Mouse (Mus musculus) stomach, postnatal 0 days (tissue): ENCODE measurements around the gene Dennd2d. TPM values are rescaled to one million over a fixed set of nuclear protein-coding genes. Genes with fewer than 3 reads are reported as not detected.
A peak's percentile ranks its signal among the peaks of the same experiment; 100 is the strongest.

Experiments used
- ATAC-seq: fragments of 200-750 bp; cut with Nextera tagmentation; 2 replicates; pipeline ENCODE4 v1.8.0; 2017; ENCODE audit not compliant: low FRiP score, low TSS enrichment
- DNase-seq: peaks from one replicate; pipeline ENCODE4 v3.0.0-alpha.2; 2016; ENCODE audit warnings: low spot score
- H3K27ac ChIP-seq: fragments of 300-500 bp; sonication (generic); replicated peaks from 2 replicates; pipeline ENCODE4 v1.5.1; 2014; ENCODE audit warnings: mild to moderate bottlenecking, control low read depth
- H3K27me3 ChIP-seq: fragments of 300-500 bp; sonication (generic); 2 replicates; pipeline ENCODE4 v1.6.1; 2014; ENCODE audit warnings: low read length; ENCODE audit not compliant: control insufficient read depth, insufficient read depth
- H3K36me3 ChIP-seq: fragments of 300-500 bp; sonication (generic); 2 replicates; pipeline ENCODE4 v1.6.1; 2014; ENCODE audit warnings: low read length, mixed read lengths; ENCODE audit not compliant: control insufficient read depth, insufficient read depth
- H3K4me1 ChIP-seq: fragments of 300-500 bp; sonication (generic); replicated peaks from 2 replicates; pipeline ENCODE4 v1.6.1; 2014; ENCODE audit warnings: antibody characterized with exemption; ENCODE audit not compliant: control insufficient read depth, insufficient read depth
- H3K4me2 ChIP-seq: fragments of 300-500 bp; sonication (generic); replicated peaks from 2 replicates; pipeline ENCODE4 v1.6.1; 2014; ENCODE audit warnings: low read depth, mild to moderate bottlenecking, control low read depth, moderate library complexity
- H3K4me3 ChIP-seq: fragments of 300-500 bp; sonication (generic); 2 replicates; pipeline ENCODE4 v1.5.1; 2014; ENCODE audit warnings: low read depth, low read length, control low read depth
- H3K9ac ChIP-seq: fragments of 300-500 bp; sonication (generic); 2 replicates; pipeline ENCODE4 v1.6.1; 2014; ENCODE audit warnings: mild to moderate bottlenecking, low read length, control low read depth, mixed read lengths
- H3K9me3 ChIP-seq: fragments of 300-500 bp; sonication (generic); 2 replicates; pipeline ENCODE4 v1.6.1; 2016; ENCODE audit warnings: low read length; ENCODE audit not compliant: control insufficient read depth
- CTCF ChIP-seq: IDR thresholded peaks from 2 replicates; pipeline ENCODE4 v1.5.1; 2016; ENCODE audit warnings: antibody characterized with exemption, low read depth, mild to moderate bottlenecking, moderate library complexity
- EP300 ChIP-seq: optimal IDR thresholded peaks from 2 replicates; pipeline ENCODE3; 2016; ENCODE audit warnings: antibody characterized with exemption
- WGBS: fragments of 180-500 bp; shearing (Covaris S2); extraction: QIAGEN DNeasy Blood & Tissue Kit; methylation state at CpG from one replicate; pipeline ENCODE4 v1.1.7; 2014; 5-methylcytosine and 5-hydroxymethylcytosine counted together
- polyA plus RNA-seq: library from polyadenylated mRNA; unstranded; fragments of >200 nt; fragmentation: Nextera tagmentation; extraction: Ambion mirVana; gene quantifications from 2 replicates; pipeline ENCODE4 v1.2.1, GENCODE M21; 2015

The Dennd2d gene
- polyA plus RNA-seq, 1 experiment from 2014 or later, result 27.7 TPM

DNA sequence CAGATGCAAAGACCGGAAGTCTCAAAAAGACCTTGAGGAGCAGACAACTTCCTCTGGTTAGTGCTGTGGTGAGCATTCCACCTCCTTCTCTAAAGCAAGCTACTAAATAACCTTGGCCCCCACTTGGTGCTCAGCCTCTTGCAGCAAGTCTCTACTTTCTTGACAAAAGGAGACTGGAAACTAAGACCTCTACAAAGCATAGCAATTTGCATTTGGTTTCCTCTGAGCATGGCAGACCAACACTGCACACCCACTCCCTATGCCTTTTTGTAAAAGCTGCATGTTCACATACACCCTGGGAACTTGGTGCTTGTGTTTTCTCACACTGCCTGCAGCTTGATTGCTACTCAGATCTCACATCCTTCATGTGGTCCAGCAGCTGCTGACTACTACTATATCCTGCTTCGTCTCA is 20.1 kb upstream of the Dennd2d start:
- Histone ChIP-seq H3K4me3 (no peak overlapping the region), H3K27me3 (no peaks in the 10 kb centered on the region), H3K4me2 (no peak overlapping the region), H3K36me3 (no peaks in the 10 kb centered on the region), H3K9me3 (no peaks in the 10 kb centered on the region), H3K4me1 (no peaks in the 10 kb centered on the region), H3K9ac (no peak overlapping the region), H3K27ac (no peak overlapping the region)
- TF ChIP-seq EP300, result no peak
- TF ChIP-seq CTCF, result no peak
- DNase-seq (no peak), ATAC-seq (no peak)
- WGBS, result 73% methylated on average over 2 of the region's 2 CpGs

- no peak for DNase-seq
- no peak overlapping the region for H3K27ac ChIP-seq
- WGBS, result 51% methylated on average over 3 of the region's 3 CpGs
- H3K4me2 ChIP-seq, result no peak overlapping the region
- H3K36me3 ChIP-seq, result no peaks in the 10 kb centered on the region
- no peaks in the 10 kb centered on the region for H3K27me3 ChIP-seq
- TF ChIP-seq EP300 (no peak), CTCF (no peak)
- no peaks in the 10 kb centered on the region for H3K4me1 ChIP-seq
- H3K4me3 ChIP-seq, result no peak overlapping the region
- no peak for ATAC-seq
- no peak overlapping the region for H3K9ac ChIP-seq
- no peaks in the 10 kb centered on the region for H3K9me3 ChIP-seq
These were observed 19.7 kb upstream of the Dennd2d start for GRCm38 (mm10) chr3:106462493-106462892.

- Histone ChIP-seq H3K27me3 (no peaks in the 10 kb centered on the region), H3K9me3 (no peaks in the 10 kb centered on the region), H3K27ac (no peak overlapping the region), H3K4me3 (no peak overlapping the region), H3K4me2 (no peak overlapping the region), H3K4me1 (no peaks in the 10 kb centered on the region), H3K9ac (no peak overlapping the region), H3K36me3 (no peaks in the 10 kb centered on the region)
- no peak for DNase-seq
- ATAC-seq, result no peak
- TF ChIP-seq CTCF (no peak), EP300 (no peak)
- 80% methylated on average over 1 of the region's 1 CpGs for WGBS
These were observed 17.5 kb upstream of the Dennd2d start for GRCm38 (mm10) chr3:106464750-106465149.

GRCm38 (mm10) chr3:106474210-106474609 is 8.0 kb upstream of the Dennd2d start:
- DNase-seq (no peak), ATAC-seq (peak; percentile 76; the same call in 1 of the 2 replicates)
- TF ChIP-seq EP300 (no peak), CTCF (no peak)
- WGBS, result 75% methylated on average over 4 of the region's 4 CpGs
- Histone ChIP-seq H3K9me3 (no peaks in the 10 kb centered on the region), H3K4me3 (no peak overlapping the region), H3K9ac (no peak overlapping the region), H3K27me3 (no peaks in the 10 kb centered on the region), H3K4me2 (no peak overlapping the region), H3K27ac (no peak overlapping the region), H3K36me3 (no peaks in the 10 kb centered on the region), H3K4me1 (no peaks in the 10 kb centered on the region)

DNA sequence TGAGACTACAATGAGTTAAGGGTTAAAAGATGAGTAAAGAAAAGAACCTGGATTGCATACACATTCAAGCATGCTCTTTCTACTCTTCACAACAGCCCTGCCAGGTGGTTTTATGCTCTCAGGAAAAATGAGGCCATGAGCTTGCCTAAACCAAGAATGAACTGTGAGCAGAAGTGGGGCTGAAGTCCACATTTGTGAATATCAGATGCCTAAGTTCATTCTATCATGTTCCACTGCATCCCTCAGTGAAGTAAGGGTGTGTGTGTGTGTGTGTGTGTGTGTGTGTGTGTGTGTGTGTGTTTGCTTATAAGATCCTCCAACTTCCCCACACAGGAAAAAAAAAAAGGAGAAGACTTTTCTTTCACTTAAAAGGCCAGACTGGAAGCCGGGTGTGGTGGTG is 5.3 kb upstream of the Dennd2d start:
- Histone ChIP-seq H3K4me2 (no peak overlapping the region), H3K4me1 (no peaks in the 10 kb centered on the region), H3K4me3 (no peak overlapping the region), H3K36me3 (no peaks in the 10 kb centered on the region), H3K9me3 (no peaks in the 10 kb centered on the region), H3K27ac (no peak overlapping the region), H3K27me3 (no peaks in the 10 kb centered on the region), H3K9ac (no peak overlapping the region)
- 81% methylated on average over 1 of the region's 1 CpGs for WGBS
- no peak for DNase-seq
- no peak for TF ChIP-seq CTCF
- no peak for TF ChIP-seq EP300
- ATAC-seq, result no peak

- no peak for TF ChIP-seq EP300
- TF ChIP-seq CTCF, result no peak
- Histone ChIP-seq H3K36me3 (no peaks in the 10 kb centered on the region), H3K27ac (peak overlapping the region; percentile 88), H3K27me3 (no peaks in the 10 kb centered on the region), H3K9ac (peak overlapping the region; percentile 66; the same call in 1 of the 2 replicates), H3K4me1 (no peaks in the 10 kb centered on the region; the same call in 1 of the 2 replicates), H3K9me3 (no peaks in the 10 kb centered on the region), H3K4me3 (peak overlapping the region; percentile 68), H3K4me2 (peak overlapping the region; percentile 92)
- no peak for DNase-seq
- no peak for ATAC-seq
- WGBS, result 35% methylated on average over 7 of the region's 7 CpGs
These were observed 1.1 kb downstream of the Dennd2d start for GRCm38 (mm10) chr3:106483297-106483696.
